Mouse (Mus musculus) heart, embryonic 15.5 days (tissue): ENCODE results near the gene Copz1. TPM values are rescaled to one million over a fixed set of nuclear protein-coding genes. Genes with fewer than 3 reads are reported as not detected.
"Not testable (repeated sequence)": the region's sequence is repeated elsewhere in the genome, so short reads cannot be mapped to it uniquely, and the experiment has no call there.

ENCODE experiments used
- ATAC-seq: fragments of 200-750 bp; cut with Nextera tagmentation; replicated peaks from 2 replicates; pipeline ENCODE4 v1.8.0; 2017; ENCODE audit warnings: low read depth, moderate TSS enrichment; ENCODE audit not compliant: insufficient number of reproducible peaks, insufficient read depth, low FRiP score
- H3K27ac ChIP-seq: fragments of 300-500 bp; sonication (generic); 2 replicates; pipeline ENCODE4 v1.5.1; 2015; ENCODE audit warnings: mild to moderate bottlenecking, inconsistent platforms
- H3K27me3 ChIP-seq: fragments of 300-500 bp; sonication (generic); 2 replicates; pipeline ENCODE4 v1.6.1; 2015; ENCODE audit warnings: inconsistent platforms
- H3K36me3 ChIP-seq: fragments of 300-500 bp; sonication (generic); 2 replicates; pipeline ENCODE4 v1.6.1; 2015; ENCODE audit warnings: mild to moderate bottlenecking, inconsistent platforms
- H3K4me1 ChIP-seq: fragments of 300-500 bp; sonication (generic); replicated peaks from 2 replicates; pipeline ENCODE4 v1.6.1; 2015; ENCODE audit warnings: inconsistent platforms
- H3K4me2 ChIP-seq: fragments of 300-500 bp; sonication (generic); 2 replicates; pipeline ENCODE4 v1.6.1; 2015; ENCODE audit warnings: inconsistent platforms, mild to moderate bottlenecking, moderate library complexity
- H3K4me3 ChIP-seq: fragments of 300-500 bp; sonication (generic); 2 replicates; pipeline ENCODE4 v1.5.1; 2015; ENCODE audit warnings: mild to moderate bottlenecking, inconsistent platforms
- H3K9ac ChIP-seq: fragments of 300-500 bp; sonication (generic); 2 replicates; pipeline ENCODE4 v1.6.1; 2015; ENCODE audit warnings: mild to moderate bottlenecking, inconsistent platforms
- H3K9me3 ChIP-seq: fragments of 300-500 bp; sonication (generic); replicated peaks from 2 replicates; pipeline ENCODE4 v1.6.1; 2016; ENCODE audit warnings: inconsistent platforms
- WGBS: fragments of 180-500 bp; shearing (Covaris S2); methylation state at CpG from one replicate; pipeline ENCODE4 v1.1.7; 2015; ENCODE audit warnings: mixed read lengths; 5-methylcytosine and 5-hydroxymethylcytosine counted together
- polyA plus RNA-seq: library from polyadenylated mRNA; unstranded; fragments of >200 nt; fragmentation: Nextera tagmentation; extraction: Ambion mirVana; gene quantifications from 2 replicates; pipeline ENCODE4 v1.2.1, GENCODE M21; 2015

Gene Copz1
- polyA plus RNA-seq, 1 experiment from 2014 or later, result 145 TPM

DNA sequence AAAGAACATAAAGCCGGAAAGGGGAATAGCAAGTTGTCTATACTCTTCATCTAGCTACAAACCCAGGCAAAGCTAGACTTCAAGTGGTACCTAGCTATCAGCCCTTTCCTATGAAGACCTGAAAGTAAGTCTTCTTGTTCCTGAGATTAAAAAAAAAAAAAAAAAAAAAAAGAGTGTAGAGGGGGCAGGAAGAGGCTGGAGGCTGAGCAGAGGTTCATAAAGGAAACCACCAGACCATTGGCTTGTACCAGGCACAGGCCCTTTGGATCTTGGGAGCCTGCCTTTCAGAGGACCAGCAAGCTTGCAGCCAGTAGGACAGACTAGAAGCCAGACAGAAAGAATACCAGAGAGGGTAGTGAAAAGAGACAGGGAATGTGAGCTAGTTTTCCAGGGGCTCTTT, 19.2 kb upstream of the Copz1 start:
- 83% methylated on average over 1 of the region's 1 CpGs for WGBS
- no peaks in the 10 kb centered on the region for H3K27me3 ChIP-seq
- no peak overlapping the region for H3K9ac ChIP-seq
- no peak overlapping the region for H3K27ac ChIP-seq
- ATAC-seq, result no peak
- H3K4me3 ChIP-seq, result no peak overlapping the region
- peaks cover 22% of the 10 kb centered on the region for H3K4me1 ChIP-seq
- no peak overlapping the region for H3K4me2 ChIP-seq
- H3K36me3 ChIP-seq, result peaks cover 8% of the 10 kb centered on the region
- no peaks in the 10 kb centered on the region for H3K9me3 ChIP-seq

DNA sequence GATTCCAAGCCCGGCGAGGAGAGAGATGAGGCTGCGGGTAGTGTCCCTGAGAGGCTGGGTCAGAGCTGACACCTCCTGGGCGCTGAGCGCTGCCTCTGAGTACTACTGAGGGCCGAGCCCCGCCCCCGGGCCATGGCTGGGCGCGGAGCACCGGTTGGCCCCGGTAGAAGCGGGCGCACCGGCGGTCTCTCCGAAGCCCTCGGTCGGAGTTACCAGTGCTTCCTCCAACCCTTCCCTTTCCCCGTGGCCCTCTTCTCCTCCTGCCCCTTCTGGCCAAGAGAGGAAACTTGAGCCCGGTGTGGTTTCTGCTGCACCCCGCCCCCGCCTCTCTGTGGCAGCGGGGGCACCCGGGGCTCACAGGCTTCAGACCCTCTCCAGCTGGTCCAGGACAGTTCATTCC, 17.3 kb upstream of the Copz1 start:
- peak; percentile 68 for ATAC-seq
- peaks cover 30% of the 10 kb centered on the region for H3K4me1 ChIP-seq
- under 1% methylated on average over 25 of the region's 25 CpGs for WGBS
- no peaks in the 10 kb centered on the region for H3K9me3 ChIP-seq
- peak overlapping the region; percentile 54 for H3K4me3 ChIP-seq
- H3K4me2 ChIP-seq, result peak overlapping the region; percentile 92
- no peaks in the 10 kb centered on the region for H3K27me3 ChIP-seq
- H3K27ac ChIP-seq, result no peak overlapping the region; the same call in 1 of the 2 replicates
- H3K9ac ChIP-seq, result peak overlapping the region; percentile 60
- no peaks in the 10 kb centered on the region for H3K36me3 ChIP-seq

DNA sequence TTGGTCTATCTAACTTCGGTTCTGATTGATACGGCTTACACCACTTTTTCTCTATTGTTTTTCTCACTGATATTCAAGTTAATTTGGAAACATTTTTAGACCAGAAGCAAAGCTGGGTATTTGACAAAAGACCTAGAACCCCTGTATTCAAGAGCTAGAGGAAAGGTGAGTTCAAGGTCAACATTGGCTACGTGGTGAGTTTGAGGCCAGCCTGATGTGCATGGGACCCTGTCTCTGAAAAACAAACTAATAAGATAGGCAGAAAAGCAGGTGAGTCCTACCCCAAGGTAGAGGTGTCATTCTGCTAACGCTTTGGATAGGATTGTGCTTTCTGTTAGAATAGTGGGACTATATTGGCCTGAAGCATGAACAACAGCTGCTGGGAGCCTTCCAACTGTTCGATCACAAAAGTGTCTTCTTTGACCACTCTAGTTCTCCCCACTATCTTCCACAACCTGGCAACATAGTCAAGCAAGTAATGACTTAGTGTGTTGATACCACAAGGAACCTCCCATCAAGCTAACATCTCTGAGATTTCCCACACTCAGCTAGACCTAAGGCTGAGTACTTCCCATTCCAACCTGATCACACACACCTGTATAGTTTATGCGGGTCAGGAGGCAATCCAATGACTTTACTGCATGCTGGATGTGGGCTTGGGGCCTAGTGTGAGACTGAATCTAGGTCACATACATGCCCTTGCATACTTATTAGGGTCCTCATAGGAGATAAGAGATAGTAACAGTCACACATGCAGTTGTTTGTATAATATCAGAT, 16.1 kb upstream of the Copz1 start:
- H3K27ac ChIP-seq, result no peak overlapping the region
- 89% methylated on average over 6 of the region's 6 CpGs for WGBS
- no peak overlapping the region for H3K4me3 ChIP-seq
- H3K9ac ChIP-seq, result no peak overlapping the region
- no peaks in the 10 kb centered on the region for H3K36me3 ChIP-seq
- no peaks in the 10 kb centered on the region for H3K9me3 ChIP-seq
- peaks cover 31% of the 10 kb centered on the region for H3K4me1 ChIP-seq
- H3K4me2 ChIP-seq, result no peak overlapping the region
- no peak for ATAC-seq
- no peaks in the 10 kb centered on the region for H3K27me3 ChIP-seq

DNA sequence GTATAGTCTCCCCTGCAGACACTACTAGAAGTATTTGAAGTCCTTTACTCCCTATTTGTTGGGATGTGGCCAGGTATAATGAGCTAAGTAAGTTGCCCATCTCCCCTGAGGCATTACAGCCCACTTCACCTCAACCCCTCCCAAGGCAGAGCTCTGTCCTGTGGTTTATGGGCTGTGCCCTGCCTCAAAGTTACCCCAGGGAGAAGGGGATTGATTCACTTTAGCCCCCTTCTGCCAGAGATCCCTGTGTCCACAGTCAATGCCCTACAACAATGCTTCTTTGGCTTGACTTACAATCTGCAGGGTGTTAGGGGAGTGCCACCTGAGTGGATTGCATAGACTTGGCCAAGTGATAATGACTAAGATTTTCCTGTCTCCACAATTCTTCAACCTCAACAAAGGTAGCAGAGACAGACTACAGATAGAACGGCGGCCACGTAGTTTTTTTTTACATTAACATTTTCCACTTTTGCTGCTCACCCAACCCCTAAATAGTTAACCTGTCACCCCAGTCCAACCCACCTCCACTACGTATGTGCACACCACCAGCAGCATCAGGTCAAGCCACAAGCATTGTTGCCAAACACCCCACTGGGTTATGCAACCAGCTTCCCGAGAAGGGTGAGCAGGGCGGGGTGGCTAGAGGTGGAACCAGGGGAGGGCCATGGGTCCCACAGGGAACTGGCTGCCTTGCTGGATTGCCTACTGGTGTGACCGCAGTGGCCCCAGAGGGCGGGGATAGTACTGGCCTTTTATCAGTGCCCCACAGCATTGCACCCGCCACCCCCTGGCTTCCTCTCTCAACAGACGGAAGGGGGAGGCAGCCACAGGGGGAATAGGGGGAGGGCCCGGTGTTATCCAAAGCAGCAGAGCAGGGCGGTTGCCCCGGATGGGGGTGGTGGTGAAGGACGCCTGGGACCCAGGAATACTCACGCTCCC, 14.5 kb upstream of the Copz1 start, which contains the start of gene Nfe2:
TSS of gene Nfe2 (minus strand) at position 614 of the 939 bp plus-strand sequence.
- peak within 1 kb of the TSS; percentile 51 for H3K27ac ChIP-seq
- H3K4me1 ChIP-seq, result peaks cover 29% of the 10 kb centered on the region
- peak within 1 kb of the TSS; percentile 75 for H3K4me2 ChIP-seq
- peak within 1 kb of the TSS; percentile 49 for H3K9ac ChIP-seq
- peak; percentile 87 for ATAC-seq
- H3K4me3 ChIP-seq, result peak within 1 kb of the TSS; percentile 42
- no peaks in the 10 kb centered on the region for H3K36me3 ChIP-seq
- 9% methylated on average over 15 of the region's 15 CpGs for WGBS
- no peaks in the 10 kb centered on the region for H3K9me3 ChIP-seq
- no peaks in the 10 kb centered on the region for H3K27me3 ChIP-seq

DNA sequence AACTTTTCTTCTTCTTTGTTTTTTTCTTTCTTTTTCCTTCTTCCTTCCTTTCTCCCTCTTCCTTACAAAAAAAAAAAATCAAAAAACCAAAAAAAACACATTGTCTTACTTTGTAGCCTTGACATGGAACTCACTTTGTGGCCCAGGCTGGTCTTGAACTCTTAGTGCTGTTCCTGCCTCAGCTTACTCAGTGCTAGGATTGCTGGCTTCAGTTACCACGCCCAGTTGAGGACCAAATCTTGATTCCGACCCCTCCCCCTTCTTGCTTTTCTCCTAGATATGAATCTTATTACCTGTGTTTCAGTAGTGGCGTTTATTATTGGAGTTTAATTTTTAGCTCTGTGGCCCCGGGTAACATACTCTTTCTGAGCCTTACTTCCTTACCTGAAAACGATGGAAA, 13.4 kb upstream of the Copz1 start:
- H3K4me1 ChIP-seq, result peaks cover 29% of the 10 kb centered on the region
- 80% methylated on average over 5 of the region's 5 CpGs for WGBS
- H3K27me3 ChIP-seq, result no peaks in the 10 kb centered on the region
- H3K4me2 ChIP-seq, result peak overlapping the region; percentile 75; the same call in 1 of the 2 replicates
- H3K27ac ChIP-seq, result no peak overlapping the region
- H3K9ac ChIP-seq, result no peak overlapping the region
- H3K36me3 ChIP-seq, result no peaks in the 10 kb centered on the region
- no peaks in the 10 kb centered on the region for H3K9me3 ChIP-seq
- H3K4me3 ChIP-seq, result no peak overlapping the region
- no peak for ATAC-seq

DNA sequence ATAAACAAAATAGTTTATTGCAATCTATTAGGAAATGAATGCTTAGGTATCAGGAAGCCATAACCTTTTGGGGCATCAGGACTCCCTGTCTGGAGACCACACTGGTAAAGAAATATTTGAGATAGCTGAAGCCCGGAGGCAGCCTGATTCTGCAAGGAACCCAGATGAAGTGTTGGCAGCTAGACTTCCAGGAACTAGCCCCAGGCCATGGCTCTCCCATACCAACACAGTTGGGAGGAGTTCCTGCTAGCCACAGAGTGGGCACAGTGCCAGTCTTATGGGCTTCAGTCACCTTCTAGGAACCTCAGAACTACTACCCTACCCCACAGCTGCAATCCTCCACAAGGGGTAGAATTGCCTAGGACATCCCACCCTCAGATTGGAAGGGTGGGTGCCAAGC, 12.5 kb upstream of the Copz1 start:
- no peak for ATAC-seq
- Histone ChIP-seq H3K27ac (peak overlapping the region; percentile 2; the same call in 1 of the 2 replicates), H3K9ac (no peak overlapping the region), H3K4me2 (no peak overlapping the region), H3K27me3 (no peaks in the 10 kb centered on the region), H3K4me1 (peaks cover 25% of the 10 kb centered on the region), H3K9me3 (no peaks in the 10 kb centered on the region), H3K4me3 (no peak overlapping the region), H3K36me3 (no peaks in the 10 kb centered on the region)
- WGBS, result 15% methylated on average over 1 of the region's 1 CpGs

DNA sequence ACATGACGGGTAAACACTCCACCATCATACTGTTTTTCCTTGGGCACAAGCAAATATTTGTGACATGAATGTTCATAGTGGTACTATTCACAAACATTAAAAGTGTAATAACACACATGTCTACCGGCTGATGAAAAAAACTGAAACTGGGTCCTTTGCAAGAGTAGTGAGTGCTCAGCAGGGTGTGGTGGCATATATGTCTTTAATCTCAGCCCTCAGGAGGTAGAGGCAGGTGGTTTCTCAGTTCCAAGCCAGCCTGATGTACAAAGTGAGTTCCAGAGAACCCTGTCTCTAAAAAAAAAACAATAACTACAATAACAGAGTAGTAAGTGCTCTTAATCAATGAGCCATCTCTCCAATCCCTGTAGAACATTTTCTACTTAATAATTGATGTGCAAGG, 7.7 kb upstream of the Copz1 start:
- H3K27ac ChIP-seq, result no peak overlapping the region
- H3K9ac ChIP-seq, result no peak overlapping the region
- H3K27me3 ChIP-seq, result no peaks in the 10 kb centered on the region
- no peaks in the 10 kb centered on the region for H3K36me3 ChIP-seq
- H3K4me3 ChIP-seq, result no peak overlapping the region
- no peak for ATAC-seq
- peaks cover 4% of the 10 kb centered on the region; the same call in 1 of the 2 replicates for H3K4me1 ChIP-seq
- no peaks in the 10 kb centered on the region for H3K9me3 ChIP-seq
- H3K4me2 ChIP-seq, result no peak overlapping the region
- WGBS, result 79% methylated on average over 2 of the region's 2 CpGs

DNA sequence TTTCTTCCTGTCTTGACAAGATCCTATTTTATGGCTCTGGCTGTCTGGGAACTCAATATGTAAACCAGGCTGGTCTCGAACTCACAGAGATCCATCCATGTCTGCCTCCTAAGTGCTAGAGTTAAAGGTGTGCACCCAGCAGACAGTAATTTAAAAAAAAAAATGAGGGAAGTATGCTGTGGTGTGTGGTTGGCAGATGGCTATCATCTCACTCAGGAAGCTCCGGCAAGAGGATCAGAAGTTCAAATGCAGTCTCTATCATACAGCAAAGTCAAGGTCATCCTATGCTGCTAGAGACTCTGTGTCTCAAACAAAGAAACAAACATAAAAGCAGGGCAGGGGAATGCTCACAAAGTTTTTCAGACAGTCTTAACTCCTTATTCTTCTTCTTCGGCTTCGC, 3.6 kb upstream of the Copz1 start:
- no peaks in the 10 kb centered on the region for H3K27me3 ChIP-seq
- no peaks in the 10 kb centered on the region for H3K9me3 ChIP-seq
- H3K9ac ChIP-seq, result no peak overlapping the region
- 65% methylated on average over 4 of the region's 4 CpGs for WGBS
- no peak overlapping the region for H3K4me2 ChIP-seq
- no peak overlapping the region for H3K27ac ChIP-seq
- no peak overlapping the region for H3K4me3 ChIP-seq
- peaks cover 5% of the 10 kb centered on the region for H3K4me1 ChIP-seq
- H3K36me3 ChIP-seq, result no peaks in the 10 kb centered on the region
- no peak for ATAC-seq

DNA sequence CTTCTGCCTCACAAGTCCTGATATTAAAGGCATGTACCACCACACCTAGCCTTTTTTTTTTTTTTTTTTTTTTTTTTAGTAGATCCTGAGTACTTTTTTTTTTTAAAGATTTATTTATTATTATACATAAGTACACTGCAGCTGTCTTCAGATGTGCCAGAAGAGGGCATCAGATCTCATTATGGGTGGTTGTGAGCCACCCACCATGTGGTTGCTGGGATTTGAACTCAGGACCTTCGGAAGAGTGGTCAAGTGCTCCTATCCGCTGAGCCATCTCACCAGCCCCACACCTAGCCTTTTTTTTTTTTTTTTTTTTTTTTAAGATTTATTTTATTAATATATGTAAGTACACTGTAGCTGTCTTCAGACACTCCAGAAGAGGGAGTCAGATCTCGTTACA, 3.4 kb downstream of the Copz1 start:
- H3K36me3 ChIP-seq, H3K9ac ChIP-seq, H3K4me3 ChIP-seq, H3K9me3 ChIP-seq, H3K27me3 ChIP-seq, H3K27ac ChIP-seq, ATAC-seq, H3K4me2 ChIP-seq: not testable (repeated sequence)
- WGBS, result 92% methylated on average over 3 of the region's 3 CpGs
- peaks cover 13% of the 10 kb centered on the region for H3K4me1 ChIP-seq

DNA sequence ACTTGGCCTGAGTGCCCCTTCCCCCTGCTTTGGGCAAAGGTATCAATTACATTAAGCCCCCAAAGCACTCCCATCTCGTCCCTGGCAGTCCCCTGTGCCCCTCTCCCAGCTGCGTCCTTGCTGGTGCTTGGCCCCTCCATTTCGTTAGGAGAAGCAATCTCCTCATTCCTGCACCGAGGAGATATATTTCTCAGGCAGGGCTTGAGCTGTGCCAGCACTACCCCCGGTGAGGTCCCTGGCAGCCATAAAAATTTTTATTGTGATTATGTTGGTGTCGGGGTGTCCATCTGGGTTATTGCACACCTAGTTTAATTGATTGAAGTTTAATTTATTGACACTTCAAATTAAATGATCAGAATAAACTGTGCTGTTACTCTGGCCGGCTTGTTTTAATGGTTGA, 5.4 kb downstream of the Copz1 start:
- Histone ChIP-seq H3K4me1 (peaks cover 13% of the 10 kb centered on the region), H3K27ac (no peak overlapping the region), H3K4me3 (no peak overlapping the region), H3K9ac (no peak overlapping the region), H3K9me3 (no peaks in the 10 kb centered on the region), H3K4me2 (no peak overlapping the region), H3K36me3 (no peaks in the 10 kb centered on the region), H3K27me3 (no peaks in the 10 kb centered on the region)
- 67% methylated on average over 7 of the region's 7 CpGs for WGBS
- ATAC-seq, result no peak

DNA sequence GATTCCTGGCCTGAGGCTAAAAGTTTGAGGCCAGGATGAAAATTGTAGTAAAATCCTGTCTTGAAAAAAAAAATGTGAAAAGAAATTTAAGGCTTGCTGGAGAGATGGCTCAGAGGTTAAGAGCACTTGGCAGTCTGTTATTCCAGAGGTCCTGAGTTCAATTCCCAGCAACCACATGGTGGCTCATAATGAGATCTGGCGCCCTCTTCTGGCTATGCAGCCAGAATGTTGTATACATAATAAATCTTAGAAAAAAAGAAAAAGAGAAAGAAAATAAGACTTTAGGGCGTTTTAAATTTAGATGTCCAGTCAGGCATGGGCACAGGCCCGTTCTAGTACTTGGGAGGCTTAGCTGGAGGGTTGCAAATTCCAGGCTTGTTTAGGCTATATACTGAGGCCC, 7.2 kb downstream of the Copz1 start:
- Histone ChIP-seq H3K4me2 (no peak overlapping the region), H3K4me1 (peaks cover 4% of the 10 kb centered on the region), H3K9me3 (no peaks in the 10 kb centered on the region), H3K36me3 (no peaks in the 10 kb centered on the region), H3K9ac (no peak overlapping the region), H3K27ac (no peak overlapping the region), H3K27me3 (no peaks in the 10 kb centered on the region), H3K4me3 (no peak overlapping the region)
- WGBS, result 59% methylated on average over 3 of the region's 3 CpGs
- no peak for ATAC-seq
